Mouse (Mus musculus) heart, adult 2 months (tissue): ENCODE measurements at regions not wholly inside any gene's neighbourhood (a gene's known extent, or its start where the extent isn't known, plus 50 kb on each side); places are given as distances from the start of the nearest gene placed in this dataset.

ENCODE experiments used
- EP300 ChIP-seq: fragments of 200-500 bp; IDR thresholded peaks from 2 replicates; pipeline ENCODE4 v1.6.1; 2011; ENCODE audit warnings: low read depth, low read length, control low read depth; ENCODE audit not compliant: insufficient read depth
- POLR2A ChIP-seq: fragments of 200-500 bp; IDR thresholded peaks from 2 replicates; pipeline ENCODE4 v1.6.1; 2011; ENCODE audit warnings: mild to moderate bottlenecking, low read depth, low read length, control low read depth; ENCODE audit not compliant: insufficient read depth

- TF ChIP-seq POLR2A (no peak), EP300 (no peak)
These were observed 309.3 kb upstream of the Ercc4 start for GRCm38 (mm10) chr16:12800181-12800580.
